Mouse (Mus musculus) embryo, embryonic 11.5 days (tissue): ENCODE measurements around the gene Mybpc3.

Experiments
- DNase-seq: peaks from one replicate; pipeline ENCODE4 v3.0.0-alpha.2; 2012; ENCODE audit warnings: low read depth, low spot score

Gene Mybpc3

DNA sequence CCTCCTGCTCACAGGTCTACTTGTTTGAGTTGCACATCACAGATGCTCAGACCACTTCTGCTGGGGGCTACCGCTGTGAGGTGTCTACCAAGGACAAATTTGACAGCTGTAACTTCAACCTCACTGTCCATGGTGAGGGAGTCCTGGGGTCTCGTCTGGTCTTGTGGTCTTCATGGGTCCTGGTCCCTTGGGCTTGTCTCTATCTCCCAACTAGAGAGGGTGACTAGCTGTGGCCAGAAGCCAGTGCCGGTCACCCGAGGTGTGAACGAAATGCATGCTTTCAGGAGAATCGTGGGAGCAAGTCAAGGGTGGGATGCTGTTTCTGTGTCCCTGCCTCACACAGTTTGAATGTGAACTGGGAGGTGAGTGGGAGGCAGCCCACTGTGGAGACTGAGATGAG, 3.1 kb downstream of the Mybpc3 start:
- DNase-seq, result no peak

- DNase-seq, result no peak
Observed at GRCm38 (mm10) chr2:91121497-91121896, 3.6 kb downstream of the Mybpc3 start.

- DNase-seq, result no peak
Observed at GRCm38 (mm10) chr2:91123521-91123920, 5.6 kb downstream of the Mybpc3 start.

GRCm38 (mm10) chr2:91125101-91125500, 7.2 kb downstream of the Mybpc3 start:
- DNase-seq, result no peak

- no peak for DNase-seq
Observed at GRCm38 (mm10) chr2:91128761-91129160, 10.8 kb downstream of the Mybpc3 start.

DNA sequence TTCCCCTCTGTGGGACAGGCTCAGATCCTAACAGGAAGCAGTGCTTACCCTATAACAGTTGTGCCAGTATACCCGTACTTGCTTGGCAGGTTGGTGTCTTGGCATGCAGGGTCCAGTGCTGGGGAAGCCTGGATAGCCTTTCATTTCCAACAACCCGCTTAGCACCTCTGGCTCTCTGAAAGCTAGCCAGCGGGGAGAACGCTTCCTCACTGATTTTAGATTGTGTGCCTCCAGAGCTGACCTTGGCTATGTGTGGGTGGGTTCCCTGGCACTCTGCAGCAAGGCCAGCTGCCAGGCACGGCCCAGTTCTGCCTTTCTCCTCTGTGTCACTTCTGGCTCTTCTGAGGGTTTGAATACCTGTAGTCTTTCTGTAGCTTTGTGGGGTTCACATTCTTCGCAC, 12.2 kb downstream of the Mybpc3 start:
- DNase-seq, result no peak

- no peak for DNase-seq
Observed at GRCm38 (mm10) chr2:91131251-91131650, 13.3 kb downstream of the Mybpc3 start.

- DNase-seq, result no peak
Observed at GRCm38 (mm10) chr2:91132035-91132434, 14.1 kb downstream of the Mybpc3 start.

- no peak for DNase-seq
Observed at GRCm38 (mm10) chr2:91136513-91137412, 18.8 kb downstream of the Mybpc3 start.

GRCm38 (mm10) chr2:91137481-91137880, 19.5 kb downstream of the Mybpc3 start:
- no peak for DNase-seq

GRCm38 (mm10) chr2:91139311-91139710, 21.4 kb downstream of the Mybpc3 start:
- no peak for DNase-seq

DNA sequence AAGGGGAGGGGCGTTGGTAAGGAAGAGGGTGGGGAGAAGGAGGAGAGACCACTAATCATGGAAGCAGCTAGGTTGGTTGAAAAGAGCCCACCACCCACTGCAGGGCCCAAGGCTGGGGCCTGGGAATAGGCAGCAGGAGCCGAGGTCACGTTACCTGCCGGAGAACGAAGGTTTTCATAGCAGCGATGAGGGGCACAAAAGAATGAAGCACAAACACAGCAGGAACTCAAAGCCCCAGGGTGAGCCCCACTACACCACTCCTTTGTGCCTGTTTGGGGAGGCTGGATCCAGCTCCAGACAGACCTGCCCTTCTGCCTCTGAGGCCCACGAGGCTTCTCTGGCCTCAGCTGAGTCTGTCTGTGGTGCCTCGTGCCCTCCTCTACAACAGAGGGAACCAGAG, 21.8 kb downstream of the Mybpc3 start:
- DNase-seq, result no peak

- DNase-seq, result no peak
Observed at GRCm38 (mm10) chr2:91142920-91143319, 25.0 kb downstream of the Mybpc3 start.

DNA sequence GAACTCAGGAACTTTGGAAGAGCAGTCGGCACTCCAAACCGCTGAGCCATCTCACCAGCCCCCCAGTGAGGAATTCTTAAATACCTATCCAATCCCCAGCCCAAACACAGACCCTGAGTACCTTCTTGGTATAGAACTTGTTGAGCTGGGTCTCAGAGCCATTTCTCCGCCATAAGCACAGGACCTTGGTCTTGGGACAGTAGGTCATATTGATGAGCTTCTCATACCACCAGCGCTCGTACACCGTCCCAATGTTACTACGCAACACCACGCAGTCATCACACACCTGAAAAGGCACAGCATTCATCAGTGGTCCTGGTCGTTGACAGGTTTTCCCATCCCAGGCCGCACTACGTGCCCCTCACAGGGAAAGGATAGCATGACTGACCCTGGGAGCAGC, 25.5 kb downstream of the Mybpc3 start:
- DNase-seq, result no peak

GRCm38 (mm10) chr2:91148101-91148500, 30.2 kb downstream of the Mybpc3 start:
- DNase-seq, result no peak

GRCm38 (mm10) chr2:91151331-91151730, 33.4 kb downstream of the Mybpc3 start:
- no peak for DNase-seq

- DNase-seq, result no peak
Observed at GRCm38 (mm10) chr2:91152885-91153377, 35.0 kb downstream of the Mybpc3 start.

DNA sequence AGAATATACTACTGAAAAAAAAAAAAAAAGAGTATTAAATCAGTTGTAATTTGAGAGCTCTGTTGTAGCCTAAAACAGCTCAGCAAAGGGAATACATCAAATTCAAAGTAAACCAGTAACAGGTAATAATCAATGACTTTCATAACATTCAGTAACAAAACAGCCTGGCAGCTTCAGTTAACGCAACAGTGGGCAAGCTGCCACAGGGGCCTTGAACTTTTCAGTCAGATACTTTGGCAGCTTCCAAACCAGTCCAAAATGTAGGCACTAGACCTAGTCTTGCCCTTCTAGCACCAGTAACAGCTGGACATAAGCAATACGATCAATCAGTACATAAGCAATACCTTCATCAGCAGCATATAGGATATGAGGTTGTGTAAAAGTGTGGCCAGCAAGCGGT, 36.1 kb downstream of the Mybpc3 start:
- DNase-seq, result no peak

GRCm38 (mm10) chr2:91157002-91157752, 39.2 kb downstream of the Mybpc3 start:
- DNase-seq, result no peak

DNA sequence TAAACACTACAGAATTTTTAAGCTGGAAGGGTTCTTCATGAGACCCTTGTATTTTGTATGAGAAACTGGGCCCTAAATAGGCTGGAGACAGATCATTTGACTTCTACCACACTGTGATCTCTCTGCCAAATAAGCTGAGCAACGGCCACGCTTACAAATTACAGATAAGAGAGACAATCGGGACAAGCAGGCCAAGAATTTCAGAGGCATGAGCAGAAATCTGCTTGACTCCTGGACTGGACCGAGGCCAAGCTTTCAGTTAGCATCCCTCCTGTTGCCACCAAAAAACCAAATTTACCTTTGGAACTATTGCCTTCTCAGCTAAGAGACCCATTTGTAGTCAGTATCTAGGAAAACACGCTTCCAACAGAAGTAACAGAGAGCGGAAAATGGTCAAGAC, 42.6 kb downstream of the Mybpc3 start:
- DNase-seq, result no peak

GRCm38 (mm10) chr2:91162952-91163351, 45.0 kb downstream of the Mybpc3 start:
- no peak for DNase-seq

DNA sequence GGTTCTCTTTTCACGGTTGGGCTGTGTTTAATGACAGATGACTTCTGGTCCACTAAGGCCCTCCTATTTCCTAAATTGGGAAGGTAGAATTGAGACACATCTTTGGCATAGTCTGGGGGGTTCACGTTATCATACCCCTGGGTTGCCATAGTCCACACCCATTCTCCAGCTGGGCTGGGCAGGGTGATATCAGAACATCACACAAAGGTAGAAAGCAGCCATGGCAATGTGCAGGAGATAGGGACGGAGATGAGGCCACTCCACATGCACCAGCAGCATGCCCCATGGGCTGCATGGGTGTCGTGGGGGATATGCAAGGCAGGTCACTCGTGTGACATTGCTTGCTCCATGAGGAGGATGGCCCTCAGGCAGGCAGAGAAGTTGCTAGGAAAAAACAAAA, 45.6 kb downstream of the Mybpc3 start:
- DNase-seq, result no peak

- DNase-seq, result no peak
Observed at GRCm38 (mm10) chr2:91164991-91165390, 47.0 kb downstream of the Mybpc3 start.
